Mouse (Mus musculus): ENCODE results near the gene Adat3.

GRCm38 (mm10) chr10:80611905-80612304 lies 9.2 kb downstream of the Adat3 start:
- TF ChIP-seq POLR2A (IDR thresholded peaks at IDR 0.05; ENCODE audit: low read depth, low read length): no peak
- no peak for TF ChIP-seq CTCF (IDR thresholded peaks at IDR 0.05; ENCODE audit: extremely low read depth, insufficient read depth, insufficient read length, insufficient replicate concordance)

Measured in spleen, adult 2 months (tissue).